Mouse (Mus musculus): ENCODE results near the gene Zfp369.

DNA sequence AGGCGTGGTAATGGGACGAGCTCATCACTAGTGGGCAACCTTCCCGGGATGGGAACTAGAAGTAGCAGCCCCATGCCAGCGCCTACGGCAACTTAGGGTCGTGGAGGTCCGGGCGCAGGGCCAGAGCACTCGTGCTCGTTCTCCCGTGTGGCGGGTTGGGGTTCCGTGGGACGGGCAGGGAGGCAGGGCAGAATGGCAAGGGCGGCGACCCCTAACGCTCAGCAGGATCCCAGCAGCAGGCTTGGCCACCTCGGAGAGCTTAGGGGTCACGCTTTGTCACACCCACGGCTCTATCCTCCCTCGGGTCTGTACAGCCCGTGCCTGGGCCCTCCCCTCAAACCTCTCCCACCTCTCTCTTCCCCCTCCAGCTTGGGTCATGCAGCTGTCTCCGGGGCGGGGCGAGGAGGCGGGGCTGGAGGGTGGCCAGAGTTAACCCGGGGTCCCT is 32.7 kb downstream of the Zfp369 start:
- TF ChIP-seq GATA1 (IDR thresholded peaks at IDR 0.05; ENCODE audit: borderline replicate concordance, low read length) (no peak), FLI1 (IDR thresholded peaks at IDR 0.05; ENCODE audit: low read length) (no peak)
